Mouse (Mus musculus) spleen, adult 2 months (tissue): Measurements from ENCODE around the gene Tdo2. TPM values are rescaled to one million over a fixed set of nuclear protein-coding genes. Genes with fewer than 3 reads are reported as not detected.

Experiments
- DNase-seq, 2 experiments: peaks; one replicate each; pipeline versions ENCODE4 v3.0.0 to v3.0.0-alpha.2; 2012 to 2021; ENCODE audit warnings: low spot score in 2 of 2, low read depth in 1 of 2
- H3K27ac ChIP-seq: fragments of 200-500 bp; 2 replicates; pipeline ENCODE4 v1.5.1; 2012; ENCODE audit warnings: low read length, inconsistent platforms; ENCODE audit not compliant: insufficient read depth
- H3K27me3 ChIP-seq: fragments of 200-500 bp; 2 replicates; pipeline ENCODE4 v1.6.1; 2012; ENCODE audit warnings: mild to moderate bottlenecking, moderate library complexity, low read length, inconsistent platforms; ENCODE audit not compliant: control insufficient read depth, insufficient read depth
- H3K36me3 ChIP-seq: fragments of 200-500 bp; 2 replicates; pipeline ENCODE4 v1.6.1; 2012; ENCODE audit warnings: mild to moderate bottlenecking, low read length, inconsistent platforms; ENCODE audit not compliant: control insufficient read depth, insufficient read depth
- H3K4me1 ChIP-seq: fragments of 200-500 bp; 2 replicates; pipeline ENCODE4 v1.6.1; 2011; ENCODE audit warnings: inconsistent platforms; ENCODE audit not compliant: control insufficient read depth, insufficient read depth, insufficient read length
- H3K4me3 ChIP-seq: fragments of 200-500 bp; 2 replicates; pipeline ENCODE4 v1.5.1; 2011; ENCODE audit warnings: mild to moderate bottlenecking, inconsistent platforms; ENCODE audit not compliant: insufficient read depth, insufficient read length; ENCODE audit errors: extremely low read depth
- CTCF ChIP-seq: fragments of 200-500 bp; IDR thresholded peaks from 2 replicates; pipeline ENCODE4 v1.5.1; 2011; ENCODE audit warnings: mild to moderate bottlenecking, inconsistent platforms; ENCODE audit not compliant: insufficient read depth, insufficient read length, insufficient replicate concordance; ENCODE audit errors: extremely low read depth
- POLR2A ChIP-seq: fragments of 200-500 bp; IDR thresholded peaks from 2 replicates; pipeline ENCODE4 v1.6.1; 2011; ENCODE audit warnings: low read depth, low read length, inconsistent platforms
- WGBS: fragments of 180-500 bp; shearing (Covaris S2); methylation state at CpG from one replicate; pipeline ENCODE4 v1.1.7; 2018; 5-methylcytosine and 5-hydroxymethylcytosine counted together
- polyA plus RNA-seq: library from polyadenylated mRNA; depleted of rRNA; stranded (reverse); fragments of >200 nt; gene quantifications from 2 replicates; pipeline ENCODE4 v1.2.3, GENCODE M21; 2012

Tdo2 gene
- polyA plus RNA-seq, 1 experiment: not detected

GRCm38 (mm10) chr3:81975607-81976006 is 395 bp downstream of the Tdo2 start:
- 81% methylated on average over 4 of the region's 4 CpGs for WGBS
- Histone ChIP-seq H3K36me3 (no peaks in the 10 kb centered on the region), H3K4me1 (no peaks in the 10 kb centered on the region), H3K4me3 (no peak overlapping the region), H3K27ac (no peak overlapping the region), H3K27me3 (no peaks in the 10 kb centered on the region)
- TF ChIP-seq POLR2A (no peak), CTCF (no peak)
- DNase-seq: no peak

GRCm38 (mm10) chr3:81964596-81964995 is 11.4 kb downstream of the Tdo2 start:
- TF ChIP-seq POLR2A (no peak), CTCF (no peak)
- Histone ChIP-seq H3K4me3 (no peak overlapping the region), H3K27ac (no peak overlapping the region), H3K27me3 (no peaks in the 10 kb centered on the region), H3K36me3 (0 out of 2 replicates have a peak, but pooled peaks cover 1% of the 10 kb centered on the region), H3K4me1 (no peaks in the 10 kb centered on the region)
- DNase-seq: no peak
- 67% methylated on average over 3 of the region's 3 CpGs for WGBS

GRCm38 (mm10) chr3:81963768-81964167 is 12.2 kb downstream of the Tdo2 start:
- Histone ChIP-seq H3K36me3 (0 out of 2 replicates have a peak, but pooled peaks cover 1% of the 10 kb centered on the region), H3K4me1 (no peaks in the 10 kb centered on the region), H3K27me3 (no peaks in the 10 kb centered on the region), H3K27ac (no peak overlapping the region), H3K4me3 (no peak overlapping the region)
- DNase-seq: no peak
- TF ChIP-seq POLR2A (no peak), CTCF (no peak)
- 15% methylated on average over 5 of the region's 5 CpGs for WGBS

GRCm38 (mm10) chr3:81961336-81961735 is 14.7 kb downstream of the Tdo2 start:
- no peak overlapping the region for H3K27ac ChIP-seq
- no peak for DNase-seq
- TF ChIP-seq CTCF (no peak), POLR2A (no peak)
- peaks cover 1% of the 10 kb centered on the region; the same call in 1 of the 2 replicates for H3K36me3 ChIP-seq
- no peaks in the 10 kb centered on the region for H3K27me3 ChIP-seq
- no peak overlapping the region for H3K4me3 ChIP-seq
- H3K4me1 ChIP-seq: no peaks in the 10 kb centered on the region
- WGBS: 72% methylated on average over 5 of the region's 5 CpGs

GRCm38 (mm10) chr3:81957484-81957883 is 18.5 kb downstream of the Tdo2 start:
- H3K36me3 ChIP-seq: peaks cover 13% of the 10 kb centered on the region
- WGBS: 75% methylated on average over 5 of the region's 5 CpGs
- H3K4me1 ChIP-seq: no peaks in the 10 kb centered on the region
- no peak for DNase-seq
- no peak overlapping the region for H3K4me3 ChIP-seq
- TF ChIP-seq CTCF (no peak), POLR2A (no peak)
- H3K27ac ChIP-seq: no peak overlapping the region
- H3K27me3 ChIP-seq: no peaks in the 10 kb centered on the region

- Histone ChIP-seq H3K4me1 (no peaks in the 10 kb centered on the region), H3K27ac (no peak overlapping the region), H3K36me3 (peaks cover 29% of the 10 kb centered on the region), H3K4me3 (no peak overlapping the region), H3K27me3 (no peaks in the 10 kb centered on the region)
- WGBS: 85% methylated on average over 2 of the region's 2 CpGs
- TF ChIP-seq CTCF: no peak
- no peak for TF ChIP-seq POLR2A
- DNase-seq: no peak
Measured at GRCm38 (mm10) chr3:81951785-81952184, 24.2 kb downstream of the Tdo2 start.

GRCm38 (mm10) chr3:81949048-81949447 is 27.0 kb downstream of the Tdo2 start:
- no peak overlapping the region for H3K27ac ChIP-seq
- H3K4me3 ChIP-seq: no peak overlapping the region
- no peaks in the 10 kb centered on the region for H3K4me1 ChIP-seq
- H3K27me3 ChIP-seq: no peaks in the 10 kb centered on the region
- no peak for DNase-seq
- TF ChIP-seq POLR2A (no peak), CTCF (no peak)
- WGBS: 76% methylated on average over 1 of the region's 1 CpGs
- H3K36me3 ChIP-seq: peaks cover 31% of the 10 kb centered on the region
